Mouse (Mus musculus): ENCODE measurements around the gene BC048562.
A peak's percentile ranks its signal among the peaks of the same experiment; 100 is the strongest.

The BC048562 gene

DNA sequence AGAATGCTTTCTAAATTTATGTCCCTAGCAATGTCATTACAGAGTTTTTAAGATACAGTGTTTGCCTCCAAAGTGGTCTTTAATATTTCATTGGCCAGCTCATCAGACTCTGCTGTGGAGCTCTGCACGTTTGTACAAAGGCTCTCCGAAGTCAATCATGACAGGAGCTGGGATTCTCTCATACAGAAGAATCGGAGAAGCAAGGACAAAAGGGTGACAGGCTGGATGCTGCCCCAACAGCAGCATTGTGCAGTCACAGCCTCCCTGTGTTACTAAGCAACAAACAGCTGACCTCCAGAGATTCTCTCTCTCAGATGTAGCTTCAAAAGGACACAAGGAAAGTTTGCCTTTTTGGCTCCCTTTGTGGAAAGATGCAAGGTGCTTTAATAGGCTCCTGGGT is at the start of gene BC048562:
Gene BC048562, plus strand, starts transcription at position 301 of the 400 bp plus-strand sequence.
- DNase-seq (ENCODE audit: low spot score in 2 of 2), result no peak

DNA sequence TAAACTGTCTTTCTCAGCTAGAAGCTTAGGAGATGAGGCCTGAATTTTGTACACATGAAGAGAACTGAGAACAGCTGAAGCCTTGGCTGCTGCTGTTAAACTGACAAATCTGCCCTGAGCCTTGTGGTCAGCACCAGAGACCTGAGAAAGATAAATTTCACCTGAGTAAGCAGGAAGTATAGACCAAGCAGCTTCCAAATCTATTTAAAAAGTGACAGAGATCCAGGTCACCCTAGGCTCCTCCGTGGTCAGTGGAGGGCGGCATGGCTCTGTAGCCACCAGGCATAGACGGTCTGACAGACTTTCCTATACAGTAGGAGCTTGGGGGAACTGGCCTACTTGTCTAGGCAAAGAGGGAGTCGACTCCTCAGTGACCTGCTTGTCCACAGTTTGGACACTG is 49.5 kb upstream of the BC048562 start:
- no peak for DNase-seq (ENCODE audit: low spot score in 2 of 2)

DNA sequence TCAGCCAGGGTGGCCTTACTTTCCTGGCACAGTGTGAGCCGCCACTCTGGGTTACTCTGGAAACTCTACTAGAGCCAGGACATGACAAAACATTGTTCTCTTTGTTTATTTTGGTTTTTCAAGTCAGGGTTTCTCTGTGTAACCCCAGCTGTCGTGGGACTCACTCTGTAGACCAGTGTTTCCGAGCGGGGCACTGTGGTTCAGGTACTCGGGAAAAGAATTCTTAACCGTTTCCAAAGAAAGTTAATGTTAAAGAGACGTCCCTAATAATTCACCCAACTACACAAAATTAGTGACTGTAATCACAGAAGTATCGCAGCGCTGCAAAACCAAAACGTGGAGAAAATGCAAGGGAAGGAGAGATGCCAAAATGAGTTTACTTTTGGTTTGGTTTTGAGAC is 47.7 kb upstream of the BC048562 start:
- no peak for DNase-seq (ENCODE audit: low spot score in 2 of 2)

DNA sequence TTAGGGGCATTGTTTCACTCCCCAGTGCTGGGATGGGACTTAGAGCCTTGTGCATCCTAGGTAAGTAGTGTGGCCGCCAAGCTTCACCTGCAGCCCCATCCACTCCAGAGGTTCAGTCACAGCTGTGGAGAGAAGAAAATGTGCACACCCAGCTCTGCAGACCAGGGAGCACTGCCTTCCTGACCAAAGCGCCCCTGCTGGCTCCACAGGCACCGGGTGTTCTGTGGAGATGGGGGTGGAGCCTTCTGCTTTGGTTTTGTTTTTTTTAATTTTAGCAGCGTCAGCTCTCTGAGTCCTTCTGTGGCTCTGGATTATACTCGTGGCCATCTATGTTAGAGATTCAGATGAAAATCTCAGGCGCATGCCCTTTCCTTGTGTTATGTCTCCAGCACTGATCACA is 47.1 kb upstream of the BC048562 start:
- DNase-seq (ENCODE audit: low spot score in 2 of 2), result no peak

DNA sequence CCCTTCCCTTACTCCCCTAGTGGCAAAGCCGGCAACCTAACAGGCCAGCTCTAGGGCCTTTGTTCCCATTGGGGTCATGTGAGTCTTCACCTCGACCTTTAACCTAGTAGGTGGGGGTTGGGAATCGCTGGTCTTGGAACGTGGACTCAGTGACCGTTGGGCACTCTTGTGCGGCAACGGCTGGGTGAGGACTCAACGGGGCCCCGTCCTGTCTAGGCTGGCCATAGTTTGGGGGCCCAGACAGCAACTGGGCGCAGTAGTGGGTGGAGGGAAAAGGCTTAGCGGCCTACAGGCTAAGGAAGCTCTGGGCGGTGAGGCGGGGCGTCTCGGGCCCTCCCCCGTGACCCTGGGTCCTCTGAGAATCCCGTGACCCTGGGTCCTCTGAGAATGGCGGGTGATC is 43.6 kb upstream of the BC048562 start, which contains the start of gene 1700102P08Rik:
Gene 1700102P08Rik, plus strand, starts transcription at position 130 of the 400 bp plus-strand sequence.
- no peak for DNase-seq (ENCODE audit: low spot score in 2 of 2)

DNA sequence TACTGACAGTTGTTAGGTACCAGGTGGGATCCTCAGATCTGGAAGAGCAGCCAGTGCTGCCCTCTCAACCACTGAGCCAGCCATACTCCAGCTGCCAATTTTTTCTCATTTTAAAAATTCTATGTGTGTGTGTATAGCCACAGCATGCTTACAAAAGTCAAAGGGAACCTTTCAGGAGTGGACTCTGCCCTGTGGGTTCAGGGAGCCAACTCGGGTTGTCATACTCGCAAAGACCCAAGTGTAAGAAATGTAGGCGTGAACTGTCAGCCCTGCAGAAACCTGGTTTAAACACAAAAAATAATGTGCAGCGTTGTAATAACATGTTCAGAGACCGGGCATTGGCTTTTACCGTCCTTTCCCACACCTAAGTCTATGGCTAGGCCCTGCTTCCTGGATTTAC is 42.1 kb upstream of the BC048562 start:
- no peak for DNase-seq (ENCODE audit: low spot score in 2 of 2)

DNA sequence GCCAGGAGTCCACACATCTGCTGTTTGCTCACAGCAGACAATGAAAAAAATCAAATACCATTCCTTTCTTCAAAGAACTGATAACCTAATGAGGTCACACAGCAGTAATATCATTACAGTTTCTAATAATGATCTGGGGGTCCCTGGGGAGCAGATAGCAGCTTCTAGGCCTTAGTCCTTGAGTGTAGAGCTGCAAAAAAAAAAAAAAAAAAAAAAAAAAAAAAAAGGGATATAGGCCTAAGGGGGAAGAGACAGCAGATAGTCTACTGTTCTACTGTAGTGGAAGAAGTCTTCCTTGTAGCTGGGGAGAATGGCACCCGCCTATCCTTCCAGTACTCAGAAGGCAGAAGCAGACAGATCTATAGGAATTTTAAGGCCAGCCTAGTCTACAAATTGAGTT is 40.9 kb upstream of the BC048562 start:
- DNase-seq (ENCODE audit: low spot score in 2 of 2), result no peak

DNA sequence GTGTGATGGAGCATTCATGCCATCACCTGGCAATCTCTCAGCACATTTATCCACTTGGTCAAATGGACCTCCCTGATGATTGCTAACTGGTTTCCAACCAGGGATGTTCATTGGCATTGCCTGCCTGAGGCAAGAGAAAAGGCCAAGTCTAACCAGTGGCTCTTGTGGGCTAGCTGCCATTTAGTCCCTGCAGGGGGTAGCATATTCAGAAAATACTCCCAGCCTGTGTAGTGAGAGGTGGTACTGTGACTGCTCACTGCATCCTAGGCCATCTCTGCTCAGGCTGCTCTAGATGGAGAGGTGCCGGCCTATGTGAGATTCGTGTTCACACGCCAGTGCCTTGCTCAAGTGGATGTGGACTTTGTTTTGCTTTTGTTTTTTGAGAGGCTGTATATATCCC is 38.0 kb upstream of the BC048562 start:
- no peak for DNase-seq (ENCODE audit: low spot score in 2 of 2)

DNA sequence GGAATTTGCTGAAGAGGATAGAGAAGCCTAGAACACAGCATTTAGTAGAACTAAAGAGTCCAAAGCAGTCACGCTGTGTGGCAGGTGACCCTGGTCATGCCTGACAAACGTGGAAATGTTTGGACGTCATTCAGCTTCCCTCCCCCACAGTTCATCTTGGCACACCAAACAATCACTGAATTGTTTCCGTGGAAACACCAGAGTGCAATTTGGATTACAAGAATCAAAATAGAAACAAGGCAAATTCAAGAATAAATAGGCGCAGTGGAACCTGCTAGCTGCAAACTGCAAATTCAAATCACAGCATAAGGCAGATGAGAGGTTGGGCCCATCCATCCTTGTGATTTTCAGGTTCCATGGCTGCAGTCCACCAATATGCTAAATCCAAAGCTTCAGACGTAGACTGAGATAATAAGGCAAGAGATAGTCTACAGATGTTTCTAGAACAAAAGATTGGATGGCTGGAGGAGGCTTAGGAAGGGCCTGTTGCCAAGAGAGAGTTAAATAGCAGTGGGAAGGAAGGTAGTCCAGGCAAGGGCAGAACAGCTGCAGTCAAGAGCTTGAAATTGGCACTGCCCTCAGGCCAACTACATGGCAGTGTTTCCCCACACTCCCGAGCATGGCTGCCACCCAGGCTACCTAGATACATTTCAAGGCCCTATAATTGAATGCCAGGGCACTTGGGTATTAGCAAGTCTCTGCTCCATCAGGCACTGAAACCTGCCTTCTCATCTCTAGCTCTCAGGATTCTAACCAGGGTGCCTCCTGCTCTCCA is 34.9 kb upstream of the BC048562 start:
- peak; percentile 71 to 78 for DNase-seq (ENCODE audit: low spot score in 2 of 2)

DNA sequence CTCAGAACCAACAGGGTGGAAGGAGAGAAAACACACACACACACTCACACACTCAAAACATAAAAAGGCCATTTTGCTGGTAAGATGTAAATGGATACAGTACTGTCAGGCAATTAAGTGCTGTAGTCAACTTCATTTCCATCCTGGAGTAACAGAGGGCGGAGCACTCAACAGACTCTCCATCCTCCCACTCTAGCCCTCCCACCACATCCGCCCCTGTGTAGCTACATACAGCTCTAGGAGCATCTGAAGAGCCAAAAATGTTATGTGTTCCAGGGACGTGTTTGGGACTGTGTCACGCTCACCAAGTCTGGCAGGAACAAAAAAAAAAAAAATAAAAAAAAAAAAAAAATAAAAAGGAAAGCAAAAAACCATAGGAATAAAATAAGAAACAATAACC is 33.2 kb upstream of the BC048562 start:
- peak; percentile 68 to 70 for DNase-seq (ENCODE audit: low spot score in 2 of 2)

DNA sequence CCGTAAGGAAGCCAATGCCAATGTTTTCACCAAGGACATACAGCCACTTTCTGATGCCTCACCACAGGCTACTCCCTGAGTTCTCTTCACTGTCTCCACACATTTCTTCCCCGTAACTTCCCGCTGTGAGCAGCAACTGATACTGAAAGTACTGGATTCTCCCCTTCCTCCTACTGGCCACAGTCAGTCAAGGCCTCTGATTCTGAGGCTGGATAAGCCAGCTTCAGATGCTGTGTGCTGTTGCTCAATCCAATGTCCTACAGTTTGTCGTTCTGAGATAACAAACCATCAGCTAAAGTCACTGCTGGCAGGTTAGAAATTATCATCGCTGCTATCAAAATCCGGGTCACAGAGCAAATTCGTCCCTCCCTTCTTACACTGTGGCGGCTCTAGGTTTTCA is 31.8 kb upstream of the BC048562 start:
- no peak for DNase-seq (ENCODE audit: low spot score in 2 of 2)

DNA sequence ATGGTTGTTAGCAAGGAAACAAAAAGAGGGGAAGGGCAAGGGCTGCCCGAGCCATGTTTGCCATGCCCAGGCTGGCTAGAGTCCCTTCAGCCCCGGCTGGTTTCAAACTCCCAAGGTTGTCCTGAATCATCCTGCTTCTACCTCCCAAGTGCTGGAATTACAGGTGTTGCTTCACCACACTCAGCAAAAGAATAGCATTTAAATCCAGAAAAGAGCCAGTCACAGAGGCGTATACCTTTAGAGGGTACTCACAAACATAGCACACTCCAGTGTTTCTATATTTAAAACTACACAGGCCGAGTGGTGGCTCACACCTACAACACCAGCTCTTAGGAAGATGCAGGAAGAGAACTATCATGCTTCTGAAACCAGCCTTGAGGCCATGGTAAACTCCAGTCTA is 26.7 kb upstream of the BC048562 start:
- no peak for DNase-seq (ENCODE audit: low spot score in 2 of 2)

DNA sequence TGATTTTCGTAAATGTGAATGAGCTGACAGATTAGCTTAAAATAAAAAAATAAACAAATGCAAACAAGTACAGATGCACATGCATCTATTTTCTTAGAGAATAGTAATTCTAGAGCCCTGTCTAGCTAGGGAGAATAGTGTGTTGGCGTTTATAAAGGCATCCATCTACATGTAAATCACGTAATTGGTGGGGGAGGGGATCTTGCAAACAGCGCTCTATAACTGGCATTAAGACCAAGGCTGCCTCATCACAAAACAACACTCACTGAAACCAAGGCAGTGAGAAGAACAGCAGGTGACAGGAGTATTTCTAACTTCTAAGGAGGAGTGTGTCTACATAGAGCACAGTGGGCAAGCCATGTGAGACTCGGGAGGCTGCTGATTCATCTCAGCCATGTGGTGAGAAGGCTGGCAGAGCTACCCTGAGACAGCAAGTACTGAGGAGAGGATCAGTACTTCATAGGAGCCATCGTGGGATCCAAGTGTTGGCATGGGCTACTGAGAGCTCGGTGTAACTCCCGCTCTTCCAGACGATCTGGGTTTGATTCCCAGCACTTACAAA is 24.8 kb upstream of the BC048562 start:
- DNase-seq (ENCODE audit: low spot score in 2 of 2), result peak; percentile 67 to 75

DNA sequence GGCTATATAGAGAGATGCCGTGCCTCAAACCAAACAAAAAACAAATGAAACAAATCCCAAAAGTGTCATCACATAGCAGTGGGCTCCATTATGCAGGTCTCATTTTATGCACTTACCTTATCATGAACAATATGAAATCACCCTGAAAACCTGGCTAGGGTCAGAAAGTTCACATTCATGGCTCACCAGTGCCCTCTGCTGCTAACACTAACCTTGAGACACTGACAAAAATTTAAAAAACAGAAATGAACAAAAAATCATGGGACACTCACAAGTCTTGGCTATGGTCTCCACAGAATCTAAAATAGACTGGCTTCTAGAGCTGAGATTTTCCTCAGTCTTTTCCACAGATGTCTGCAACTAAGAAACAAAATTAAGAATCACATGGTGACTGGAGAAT is 24.1 kb upstream of the BC048562 start:
- DNase-seq (ENCODE audit: low spot score in 2 of 2), result no peak

DNA sequence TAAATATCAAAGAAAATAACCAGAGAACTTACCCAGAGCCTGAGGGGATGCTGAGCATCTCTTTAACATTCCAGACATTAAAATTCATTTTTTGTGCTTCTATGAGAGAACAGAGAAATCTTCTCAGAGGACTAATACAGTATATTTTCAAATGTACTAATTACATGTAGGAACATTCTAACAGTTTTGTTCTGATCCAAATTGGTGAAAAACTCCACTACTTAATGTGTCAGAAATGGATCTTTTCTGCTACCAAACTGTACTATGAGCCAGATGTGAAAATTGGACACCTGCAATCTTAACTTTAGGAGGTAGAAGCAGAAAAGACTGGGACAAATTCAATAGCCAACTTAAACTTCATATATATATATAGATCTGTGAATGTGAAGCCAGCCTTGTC is 7.9 kb upstream of the BC048562 start, which contains the start of gene Ccdc36:
Gene Ccdc36, minus strand, starts transcription at position 101 of the 400 bp plus-strand sequence.
- no peak for DNase-seq (ENCODE audit: low spot score in 2 of 2)

DNA sequence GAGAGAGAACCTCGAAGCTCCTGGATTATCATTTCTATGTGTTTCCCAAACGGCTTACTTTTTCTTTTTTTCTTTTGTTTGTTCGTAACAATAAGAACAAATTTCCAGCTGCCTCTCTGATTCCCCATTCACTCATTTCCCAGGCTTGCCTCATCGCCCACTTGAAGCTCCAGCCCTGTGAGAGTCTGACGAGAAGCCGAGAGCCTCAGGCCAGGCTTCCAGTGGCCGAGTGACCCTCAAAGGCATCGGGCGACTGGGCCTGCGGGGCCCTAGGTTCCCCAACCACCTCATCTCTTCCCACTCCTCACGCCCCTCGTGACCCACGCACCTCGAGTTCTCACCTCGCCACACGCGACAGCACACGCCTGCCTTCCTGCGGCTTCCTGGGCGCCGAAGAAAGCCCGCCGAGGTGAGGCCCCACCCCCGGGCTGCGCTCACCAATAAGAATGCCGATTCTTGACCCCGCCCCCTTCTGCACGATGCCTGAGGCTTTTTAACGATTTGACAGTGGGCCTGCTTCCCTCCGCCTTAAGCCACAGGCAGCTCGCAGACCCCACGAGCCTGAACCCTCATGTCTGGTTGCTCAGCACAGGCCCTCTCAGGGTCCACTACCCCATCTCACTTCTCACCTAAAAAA is 4.7 kb upstream of the BC048562 start:
- DNase-seq (ENCODE audit: low spot score in 2 of 2), result no peak

DNA sequence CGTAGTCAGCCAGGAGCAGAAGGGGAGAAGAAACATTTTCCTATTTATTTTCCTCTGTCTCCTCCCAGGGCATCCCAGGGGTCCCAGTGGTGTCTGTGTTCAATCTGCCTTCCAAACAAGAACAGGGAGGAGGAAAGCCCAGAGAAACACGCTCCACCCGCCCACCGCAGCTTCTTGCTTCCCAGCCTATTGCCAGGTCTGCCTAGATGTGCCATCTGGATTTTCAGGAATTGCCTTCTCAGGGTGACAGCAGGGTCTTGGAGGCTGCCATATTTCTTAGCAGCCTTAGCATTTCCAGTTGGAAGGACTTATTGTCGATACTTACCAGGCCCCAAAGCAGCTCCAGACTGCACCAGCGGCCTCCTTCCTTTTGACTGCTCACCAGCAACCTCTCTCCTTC is 2.9 kb downstream of the BC048562 start:
- DNase-seq (ENCODE audit: low spot score in 2 of 2), result no peak

DNA sequence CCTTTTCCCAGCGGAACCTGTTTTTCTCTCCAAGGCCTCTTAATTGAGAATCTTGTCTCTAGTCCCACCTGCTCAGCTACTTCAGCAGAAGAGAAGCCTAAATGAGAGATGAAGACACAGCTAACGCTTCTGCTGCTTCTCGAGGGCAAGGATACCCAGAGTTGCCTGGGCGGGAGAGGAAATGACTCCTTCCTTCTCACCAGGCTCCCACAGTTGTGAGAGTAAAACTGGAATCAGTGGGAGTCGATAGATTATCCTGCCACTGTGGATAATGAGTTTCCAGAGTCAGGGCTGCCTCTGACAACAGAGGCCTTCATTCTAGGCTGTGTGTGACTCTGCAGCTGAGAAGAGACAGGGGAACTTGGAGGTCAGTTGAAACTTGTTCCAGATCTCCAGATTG is 4.2 kb downstream of the BC048562 start:
- peak; percentile 56 to 66 for DNase-seq (ENCODE audit: low spot score in 2 of 2)

DNA sequence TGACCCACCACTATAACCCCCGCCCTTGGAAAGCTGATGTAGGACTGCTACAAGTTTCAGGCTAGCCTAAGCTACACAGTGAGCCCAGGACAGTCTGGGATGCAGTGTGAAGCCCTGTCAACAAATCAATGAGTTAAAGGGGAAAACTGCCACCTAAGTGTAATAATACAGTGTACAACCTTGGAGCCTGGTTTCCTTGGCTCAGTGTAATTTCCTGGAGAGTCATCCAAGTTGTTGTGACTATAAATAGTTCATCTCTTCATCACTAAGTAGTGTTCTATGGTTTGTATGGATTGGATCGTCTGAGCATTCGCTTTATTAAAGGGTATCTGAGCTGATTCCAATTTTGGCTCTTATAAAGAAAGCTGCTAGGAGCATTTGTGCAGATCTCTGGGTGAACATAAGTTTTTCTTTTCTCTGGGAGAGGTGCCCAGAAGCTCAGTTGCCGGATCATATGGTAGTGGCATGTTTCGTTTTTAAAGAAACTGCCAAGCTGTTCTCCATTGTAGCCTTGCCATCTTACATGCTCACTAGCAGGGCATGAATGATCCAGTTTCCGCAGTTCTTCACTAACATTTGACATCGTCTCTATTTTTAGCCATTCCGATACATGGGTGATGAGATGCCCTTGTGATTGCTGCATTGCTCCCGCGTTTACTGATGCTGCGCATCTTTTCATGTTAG is 5.1 kb downstream of the BC048562 start:
- peak; percentile 32 to 62 for DNase-seq (ENCODE audit: low spot score in 2 of 2)

DNA sequence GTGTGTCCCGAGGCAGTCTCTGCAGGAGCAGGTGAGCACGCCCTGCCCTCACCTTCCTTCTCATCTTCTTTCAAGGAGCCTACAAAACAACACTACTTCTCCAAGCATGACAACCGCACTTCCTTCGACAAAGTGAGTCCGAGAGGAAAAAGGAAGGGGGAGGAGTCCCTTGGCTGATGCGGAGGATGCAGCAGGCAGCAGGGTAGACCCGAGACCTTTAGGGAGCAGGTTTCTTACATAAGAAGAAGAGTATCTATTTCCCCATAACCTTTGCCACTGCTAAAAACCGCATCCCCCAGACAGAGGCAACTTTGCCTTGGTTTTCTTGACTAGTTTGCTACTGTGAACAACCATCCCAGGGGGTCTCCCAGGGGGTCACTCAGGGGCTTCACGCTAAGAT is 8.8 kb downstream of the BC048562 start:
- no peak for DNase-seq (ENCODE audit: low spot score in 2 of 2)

DNA sequence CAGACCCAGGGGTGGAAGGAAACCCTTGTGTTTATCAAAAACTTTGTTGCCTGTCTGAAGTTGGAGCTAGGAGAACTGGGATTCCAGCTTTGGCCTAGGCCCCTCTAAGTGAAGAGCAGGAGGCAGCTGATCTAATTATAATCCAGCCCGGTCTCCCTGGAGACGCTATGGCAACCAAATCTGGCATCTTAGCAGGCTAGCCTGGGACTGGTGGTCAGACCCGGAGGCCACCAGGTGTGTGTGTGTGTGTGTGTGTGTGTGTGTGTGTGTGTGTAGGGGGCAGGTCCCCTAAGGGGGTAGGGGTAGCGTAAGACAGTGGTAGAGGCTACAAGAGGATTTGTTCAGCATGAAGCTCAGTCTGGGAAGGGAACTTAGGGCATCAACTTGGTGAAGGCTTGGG is 13.6 kb downstream of the BC048562 start:
- peak; percentile 69 to 80 for DNase-seq (ENCODE audit: low spot score in 2 of 2)

Data from right cerebral cortex, adult 2 months (tissue).